Mouse (Mus musculus): ENCODE data around the gene Slc47a1.
A peak's percentile ranks its signal among the peaks of the same experiment; 100 is the strongest.
"Not testable (repeated sequence)": the region's sequence is repeated elsewhere in the genome, so short reads cannot be mapped to it uniquely, and the experiment has no call there.

Slc47a1 gene

GRCm38 (mm10) chr11:61377881-61378613 is at the start of gene Slc47a1:
Slc47a1 (minus strand) TSS chr11:61378345.
- DNase-seq (ENCODE audit: low read depth, low spot score): no peak

- no peak for DNase-seq (ENCODE audit: low read depth, low spot score)
Observed at GRCm38 (mm10) chr11:61419253-61419652, 41.1 kb upstream of the Slc47a1 start.

GRCm38 (mm10) chr11:61417945-61418551 is 39.9 kb upstream of the Slc47a1 start:
- DNase-seq (ENCODE audit: low read depth, low spot score): no peak

- DNase-seq (ENCODE audit: low read depth, low spot score): not testable (repeated sequence)
Observed at GRCm38 (mm10) chr11:61416540-61416939, 38.4 kb upstream of the Slc47a1 start.

- DNase-seq (ENCODE audit: low read depth, low spot score): no peak
Observed at GRCm38 (mm10) chr11:61415444-61415843, 37.3 kb upstream of the Slc47a1 start.

- no peak for DNase-seq (ENCODE audit: low read depth, low spot score)
Observed at GRCm38 (mm10) chr11:61414560-61414959, 36.4 kb upstream of the Slc47a1 start.

- DNase-seq (ENCODE audit: low read depth, low spot score): no peak
Observed at GRCm38 (mm10) chr11:61413411-61413810, 35.3 kb upstream of the Slc47a1 start.

GRCm38 (mm10) chr11:61411809-61412208 is 33.7 kb upstream of the Slc47a1 start:
- DNase-seq (ENCODE audit: low read depth, low spot score): no peak

GRCm38 (mm10) chr11:61411221-61411620 is 33.1 kb upstream of the Slc47a1 start:
- no peak for DNase-seq (ENCODE audit: low read depth, low spot score)

- no peak for DNase-seq (ENCODE audit: low read depth, low spot score)
Observed at GRCm38 (mm10) chr11:61410129-61410528, 32.0 kb upstream of the Slc47a1 start.

- no peak for DNase-seq (ENCODE audit: low read depth, low spot score)
Observed at GRCm38 (mm10) chr11:61409051-61409450, 30.9 kb upstream of the Slc47a1 start.

- peak; percentile 64 for DNase-seq (ENCODE audit: low read depth, low spot score)
Observed at GRCm38 (mm10) chr11:61408184-61409027, 30.3 kb upstream of the Slc47a1 start.

GRCm38 (mm10) chr11:61407638-61408183 is 29.6 kb upstream of the Slc47a1 start:
- DNase-seq (ENCODE audit: low read depth, low spot score): peak; percentile 85

GRCm38 (mm10) chr11:61401794-61402193 is 23.6 kb upstream of the Slc47a1 start:
- DNase-seq (ENCODE audit: low read depth, low spot score): no peak

GRCm38 (mm10) chr11:61400681-61401346 is 22.7 kb upstream of the Slc47a1 start:
- DNase-seq (ENCODE audit: low read depth, low spot score): no peak

- DNase-seq (ENCODE audit: low read depth, low spot score): not testable (repeated sequence)
Observed at GRCm38 (mm10) chr11:61397423-61398043, 19.4 kb upstream of the Slc47a1 start.

- DNase-seq (ENCODE audit: low read depth, low spot score): no peak
Observed at GRCm38 (mm10) chr11:61388936-61389335, 10.8 kb upstream of the Slc47a1 start.

GRCm38 (mm10) chr11:61388012-61388411 is 9.9 kb upstream of the Slc47a1 start:
- DNase-seq (ENCODE audit: low read depth, low spot score): no peak

- DNase-seq (ENCODE audit: low read depth, low spot score): no peak
Observed at GRCm38 (mm10) chr11:61387233-61387632, 9.1 kb upstream of the Slc47a1 start.

- DNase-seq (ENCODE audit: low read depth, low spot score): no peak
Observed at GRCm38 (mm10) chr11:61385725-61386124, 7.6 kb upstream of the Slc47a1 start.

- no peak for DNase-seq (ENCODE audit: low read depth, low spot score)
Observed at GRCm38 (mm10) chr11:61381272-61381671, 3.1 kb upstream of the Slc47a1 start.
